Mouse (Mus musculus) testis, adult 2 months (tissue): ENCODE data around the gene Babam2.

Source experiments
- CTCF ChIP-seq: fragments of 200-500 bp; IDR thresholded peaks from 2 replicates; pipeline ENCODE4 v1.5.1; 2012; ENCODE audit warnings: low read depth, mild to moderate bottlenecking, inconsistent platforms, low read length, moderate library complexity; ENCODE audit not compliant: control insufficient read depth, insufficient read depth, insufficient replicate concordance
- POLR2A ChIP-seq: fragments of 200-500 bp; IDR thresholded peaks from 2 replicates; pipeline ENCODE4 v1.6.1; 2012; ENCODE audit warnings: low read depth, mild to moderate bottlenecking, inconsistent platforms, low read length, moderate library complexity; ENCODE audit not compliant: control insufficient read depth

DNA sequence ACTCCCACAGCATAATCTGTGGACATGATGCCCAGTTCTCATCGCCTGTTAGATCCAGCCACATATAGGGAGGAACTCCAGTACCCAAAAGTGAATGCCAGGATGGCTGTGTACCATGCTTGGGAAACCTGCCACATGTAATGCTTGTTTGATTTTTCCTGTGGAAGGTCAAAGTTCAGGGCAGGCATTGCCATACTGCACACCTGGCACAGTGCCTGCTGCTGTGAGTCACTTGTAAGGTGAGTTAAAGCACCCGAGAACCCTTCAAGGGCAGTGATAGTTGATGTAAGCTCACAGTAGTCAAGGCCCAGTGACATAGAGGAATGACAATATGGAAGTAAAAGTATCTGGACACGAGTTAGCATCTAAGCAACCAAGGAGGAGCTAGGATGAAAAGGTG lies 126.2 kb downstream of the Babam2 start:
- no peak for TF ChIP-seq POLR2A
- TF ChIP-seq CTCF = no peak
